Mouse (Mus musculus): ENCODE results near the gene Fnip2. TPM values are rescaled to one million over a fixed set of nuclear protein-coding genes. Genes with fewer than 3 reads are reported as not detected.
"Not testable (repeated sequence)": the region's sequence is repeated elsewhere in the genome, so short reads cannot be mapped to it uniquely, and the experiment has no call there.

The Fnip2 gene
- polyA plus RNA-seq, 1 experiment from 2014 or later, result 9.7 TPM

DNA sequence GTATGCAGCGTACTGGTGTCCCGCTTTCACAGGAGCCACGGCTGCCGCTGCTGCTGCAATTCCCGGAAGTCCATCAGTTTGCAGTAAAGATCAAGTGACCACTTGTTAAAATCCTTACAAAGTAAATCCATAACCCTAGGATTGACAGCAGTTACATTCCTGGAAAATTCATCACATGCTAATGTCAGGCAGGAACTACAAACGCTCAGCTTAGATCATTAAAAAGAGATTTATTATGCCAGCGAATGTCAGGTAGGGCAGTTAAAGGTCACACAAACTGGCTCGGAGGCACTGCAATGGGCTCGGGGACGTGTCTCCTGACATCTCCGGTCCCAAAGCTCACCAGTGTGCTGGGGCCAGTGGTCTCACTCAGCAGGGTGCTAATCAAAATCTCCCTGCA, 111.8 kb downstream of the Fnip2 start:
- H3K4me3 ChIP-seq (ENCODE audit: low read depth, low read length), result no peak overlapping the region
- H3K36me3 ChIP-seq (ENCODE audit: control insufficient read depth, insufficient read depth, low read length), result peaks cover 5% of the 10 kb centered on the region; the same call in 1 of the 2 replicates
- H3K9ac ChIP-seq (ENCODE audit: low read depth, low read length), result no peak overlapping the region
- WGBS, result 75% methylated on average over 11 of the region's 11 CpGs
- H3K4me1 ChIP-seq (replicated peaks; ENCODE audit: control insufficient read depth, insufficient read depth, low read length), result no peaks in the 10 kb centered on the region
- ATAC-seq (replicated peaks; ENCODE audit: low FRiP score), result no peak
- no peak overlapping the region for H3K4me2 ChIP-seq
- no peak for DNase-seq (ENCODE audit: low spot score)
- H3K27me3 ChIP-seq (replicated peaks; ENCODE audit: control insufficient read depth, insufficient read depth, low read length), result no peaks in the 10 kb centered on the region
- H3K9me3 ChIP-seq (ENCODE audit: control insufficient read depth, low read length), result no peaks in the 10 kb centered on the region
- no peak overlapping the region for H3K27ac ChIP-seq (ENCODE audit: low read depth, low read length)

DNA sequence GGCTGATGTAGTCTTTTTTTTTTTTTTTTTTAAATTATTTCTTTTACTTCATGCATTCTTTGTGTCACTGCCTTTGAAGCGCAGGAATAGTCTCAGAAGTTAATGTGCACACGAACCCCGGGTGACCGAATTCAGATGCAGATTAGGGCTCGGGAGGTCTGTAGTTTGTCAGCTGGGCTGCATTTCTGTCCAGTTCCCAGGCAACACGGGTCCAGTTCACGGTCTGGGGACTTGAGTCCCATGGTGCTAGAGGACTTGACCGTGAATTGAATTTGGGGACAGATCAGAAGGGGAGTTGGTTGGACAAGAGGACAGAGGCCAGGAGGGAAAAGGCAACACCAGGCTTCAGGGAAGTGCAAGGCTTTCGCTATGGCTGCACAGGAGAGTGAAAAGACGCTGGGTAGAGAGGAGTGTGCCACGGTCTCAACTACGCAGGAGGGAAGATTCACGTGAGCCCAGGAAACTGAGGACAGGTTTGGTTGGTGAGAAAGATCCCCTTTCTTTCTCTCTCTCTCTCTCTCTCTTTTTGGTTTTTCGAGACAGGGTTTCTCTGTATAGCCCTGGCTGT, 114.8 kb downstream of the Fnip2 start:
- Histone ChIP-seq H3K27me3 (replicated peaks; ENCODE audit: control insufficient read depth, insufficient read depth, low read length) (no peaks in the 10 kb centered on the region), H3K4me3 (ENCODE audit: low read depth, low read length) (no peak overlapping the region), H3K9ac (ENCODE audit: low read depth, low read length) (no peak overlapping the region), H3K9me3 (ENCODE audit: control insufficient read depth, low read length) (no peaks in the 10 kb centered on the region), H3K4me2 (no peak overlapping the region), H3K27ac (ENCODE audit: low read depth, low read length) (no peak overlapping the region), H3K36me3 (ENCODE audit: control insufficient read depth, insufficient read depth, low read length) (no peaks in the 10 kb centered on the region; the same call in 1 of the 2 replicates), H3K4me1 (replicated peaks; ENCODE audit: control insufficient read depth, insufficient read depth, low read length) (no peaks in the 10 kb centered on the region)
- no peak for DNase-seq (ENCODE audit: low spot score)
- WGBS, result 86% methylated on average over 14 of the region's 14 CpGs
- no peak for ATAC-seq (replicated peaks; ENCODE audit: low FRiP score)

DNA sequence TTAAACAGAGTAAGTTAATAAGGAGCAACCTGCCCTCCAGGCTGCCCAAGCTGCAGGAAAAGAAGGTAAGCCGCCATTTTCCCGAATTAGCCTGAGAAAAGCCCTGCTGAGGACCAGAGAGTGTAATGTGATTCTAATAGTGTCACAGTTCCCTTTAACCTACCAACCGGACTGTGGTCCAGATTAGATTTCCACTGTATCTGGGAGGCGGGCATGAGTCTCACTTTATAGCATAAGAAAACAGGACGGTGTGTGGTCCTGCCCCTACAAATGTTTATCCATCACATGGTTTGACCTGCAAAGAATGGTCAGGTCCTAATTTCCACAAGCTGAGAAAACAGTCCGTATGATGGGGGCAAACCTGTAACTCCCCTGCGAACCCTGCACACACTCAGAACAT, 118.2 kb downstream of the Fnip2 start:
- H3K9ac ChIP-seq (ENCODE audit: low read depth, low read length), result no peak overlapping the region
- H3K4me1 ChIP-seq (replicated peaks; ENCODE audit: control insufficient read depth, insufficient read depth, low read length), result no peaks in the 10 kb centered on the region
- no peaks in the 10 kb centered on the region for H3K27me3 ChIP-seq (replicated peaks; ENCODE audit: control insufficient read depth, insufficient read depth, low read length)
- ATAC-seq (replicated peaks; ENCODE audit: low FRiP score) (no peak), DNase-seq (ENCODE audit: low spot score) (no peak)
- no peak overlapping the region for H3K4me3 ChIP-seq (ENCODE audit: low read depth, low read length)
- H3K9me3 ChIP-seq (ENCODE audit: control insufficient read depth, low read length), result no peaks in the 10 kb centered on the region
- H3K4me2 ChIP-seq, result no peak overlapping the region
- H3K36me3 ChIP-seq (ENCODE audit: control insufficient read depth, insufficient read depth, low read length), result no peaks in the 10 kb centered on the region
- H3K27ac ChIP-seq (ENCODE audit: low read depth, low read length), result no peak overlapping the region
- WGBS, result 84% methylated on average over 7 of the region's 7 CpGs

DNA sequence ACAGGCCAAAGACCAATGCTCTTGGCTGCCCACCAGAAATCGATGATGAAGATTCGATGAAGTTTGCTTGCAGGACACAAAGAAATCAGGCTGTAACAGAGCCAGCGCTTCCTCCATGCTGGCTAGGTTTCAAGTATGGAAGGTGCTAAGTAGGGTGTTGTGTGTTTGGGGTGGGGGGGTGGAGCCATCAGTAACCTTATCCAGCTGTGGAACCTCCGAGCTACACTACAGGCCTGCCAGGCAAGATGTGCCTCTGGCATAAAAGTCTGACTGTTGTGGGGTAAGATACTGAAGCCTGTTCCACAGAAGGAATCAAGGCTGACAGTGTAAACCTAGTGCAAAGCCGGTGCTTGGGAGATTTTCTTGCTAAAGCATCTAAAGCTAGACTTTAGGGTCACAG, 119.2 kb downstream of the Fnip2 start:
- Histone ChIP-seq H3K4me2 (no peak overlapping the region), H3K27me3 (replicated peaks; ENCODE audit: control insufficient read depth, insufficient read depth, low read length) (no peaks in the 10 kb centered on the region), H3K9me3 (ENCODE audit: control insufficient read depth, low read length) (no peaks in the 10 kb centered on the region), H3K36me3 (ENCODE audit: control insufficient read depth, insufficient read depth, low read length) (no peaks in the 10 kb centered on the region), H3K9ac (ENCODE audit: low read depth, low read length) (no peak overlapping the region), H3K4me3 (ENCODE audit: low read depth, low read length) (no peak overlapping the region), H3K4me1 (replicated peaks; ENCODE audit: control insufficient read depth, insufficient read depth, low read length) (no peaks in the 10 kb centered on the region), H3K27ac (ENCODE audit: low read depth, low read length) (no peak overlapping the region)
- DNase-seq (ENCODE audit: low spot score) (no peak), ATAC-seq (replicated peaks; ENCODE audit: low FRiP score) (no peak)
- WGBS, result 82% methylated on average over 5 of the region's 5 CpGs

DNA sequence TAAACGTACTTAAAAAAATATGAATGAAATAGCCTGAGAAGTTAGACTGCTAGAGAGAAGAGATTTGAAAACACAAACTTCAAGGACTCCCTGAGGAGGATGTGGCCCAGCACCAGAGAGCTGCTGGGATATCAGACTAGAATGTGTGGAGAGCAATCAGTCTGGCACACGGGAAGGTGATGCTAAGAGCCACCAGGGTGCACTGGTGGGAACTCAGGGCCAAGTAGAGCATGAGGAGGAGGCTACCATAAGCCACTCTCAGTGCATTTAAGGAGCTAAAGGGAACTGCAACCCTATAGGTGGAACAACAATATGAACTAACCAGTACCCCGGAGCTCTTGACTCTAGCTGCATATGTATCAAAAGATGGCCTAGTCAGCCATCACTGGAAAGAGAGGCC, 120.9 kb downstream of the Fnip2 start:
- DNase-seq (ENCODE audit: low spot score), result not testable (repeated sequence)

DNA sequence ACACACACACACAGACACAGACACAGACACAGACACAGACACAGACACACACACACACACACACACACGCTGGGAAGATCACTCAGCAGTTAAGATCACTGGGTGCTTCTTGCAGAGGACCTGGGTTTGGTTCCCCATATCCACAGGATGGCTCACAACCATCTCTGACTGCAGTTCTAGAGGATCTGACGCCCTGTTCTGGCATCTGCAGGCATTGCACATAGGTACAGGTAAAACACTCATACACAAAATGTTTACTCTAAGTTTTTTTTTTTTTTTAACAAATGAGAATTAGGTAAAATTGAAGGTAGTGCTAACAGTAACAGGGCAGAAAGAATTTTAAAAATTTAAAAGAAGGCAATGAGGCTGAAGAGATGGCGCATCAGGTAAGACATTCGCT, 121.5 kb downstream of the Fnip2 start:
- H3K9ac ChIP-seq (ENCODE audit: low read depth, low read length), result no peak overlapping the region
- H3K27me3 ChIP-seq (replicated peaks; ENCODE audit: control insufficient read depth, insufficient read depth, low read length), result no peaks in the 10 kb centered on the region
- H3K4me1 ChIP-seq (replicated peaks; ENCODE audit: control insufficient read depth, insufficient read depth, low read length), result no peaks in the 10 kb centered on the region
- no peaks in the 10 kb centered on the region for H3K9me3 ChIP-seq (ENCODE audit: control insufficient read depth, low read length)
- H3K4me3 ChIP-seq (ENCODE audit: low read depth, low read length), result no peak overlapping the region
- no peak for DNase-seq (ENCODE audit: low spot score)
- H3K27ac ChIP-seq (ENCODE audit: low read depth, low read length), result no peak overlapping the region
- WGBS, result 77% methylated on average over 4 of the region's 4 CpGs
- no peaks in the 10 kb centered on the region for H3K36me3 ChIP-seq (ENCODE audit: control insufficient read depth, insufficient read depth, low read length)
- no peak for ATAC-seq (replicated peaks; ENCODE audit: low FRiP score)
- H3K4me2 ChIP-seq, result no peak overlapping the region

More for the DNA sequence above, 120.9 kb downstream of the Fnip2 start:
- not testable (repeated sequence) for H3K27me3 ChIP-seq (replicated peaks; ENCODE audit: control insufficient read depth, insufficient read depth, low read length); ATAC-seq (replicated peaks; ENCODE audit: low FRiP score); H3K27ac ChIP-seq (ENCODE audit: low read depth, low read length); H3K9ac ChIP-seq (ENCODE audit: low read depth, low read length); H3K4me3 ChIP-seq (ENCODE audit: low read depth, low read length); H3K4me2 ChIP-seq; H3K4me1 ChIP-seq (replicated peaks; ENCODE audit: control insufficient read depth, insufficient read depth, low read length); H3K36me3 ChIP-seq (ENCODE audit: control insufficient read depth, insufficient read depth, low read length); H3K9me3 ChIP-seq (ENCODE audit: control insufficient read depth, low read length)
- WGBS, result 78% methylated on average over 3 of the region's 3 CpGs

DNA sequence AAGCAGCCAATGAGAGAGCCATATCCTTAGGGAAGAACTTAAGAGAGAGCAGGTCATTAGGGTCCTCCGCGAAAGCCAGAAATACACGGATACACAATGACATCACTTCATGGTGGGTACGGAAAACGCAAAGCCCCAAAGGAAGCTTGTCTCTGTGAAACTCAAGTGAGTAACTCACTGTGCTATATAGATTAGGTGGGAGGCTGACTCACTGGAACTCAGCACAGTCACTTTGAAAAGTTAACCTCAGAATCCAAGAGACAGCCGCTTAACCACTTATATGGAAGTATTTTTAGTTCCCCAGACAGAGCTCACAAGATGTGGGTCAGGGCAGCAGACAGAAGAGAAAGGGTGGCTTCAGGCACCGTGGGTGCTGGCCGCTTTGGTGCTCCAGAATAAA, 122.6 kb downstream of the Fnip2 start:
- Histone ChIP-seq H3K27me3 (replicated peaks; ENCODE audit: control insufficient read depth, insufficient read depth, low read length) (no peaks in the 10 kb centered on the region), H3K9ac (ENCODE audit: low read depth, low read length) (no peak overlapping the region), H3K4me3 (ENCODE audit: low read depth, low read length) (no peak overlapping the region), H3K9me3 (ENCODE audit: control insufficient read depth, low read length) (no peaks in the 10 kb centered on the region), H3K4me1 (replicated peaks; ENCODE audit: control insufficient read depth, insufficient read depth, low read length) (no peaks in the 10 kb centered on the region), H3K27ac (ENCODE audit: low read depth, low read length) (no peak overlapping the region), H3K4me2 (no peak overlapping the region), H3K36me3 (ENCODE audit: control insufficient read depth, insufficient read depth, low read length) (no peaks in the 10 kb centered on the region)
- 76% methylated on average over 8 of the region's 8 CpGs for WGBS
- no peak for DNase-seq (ENCODE audit: low spot score)
- no peak for ATAC-seq (replicated peaks; ENCODE audit: low FRiP score)

DNA sequence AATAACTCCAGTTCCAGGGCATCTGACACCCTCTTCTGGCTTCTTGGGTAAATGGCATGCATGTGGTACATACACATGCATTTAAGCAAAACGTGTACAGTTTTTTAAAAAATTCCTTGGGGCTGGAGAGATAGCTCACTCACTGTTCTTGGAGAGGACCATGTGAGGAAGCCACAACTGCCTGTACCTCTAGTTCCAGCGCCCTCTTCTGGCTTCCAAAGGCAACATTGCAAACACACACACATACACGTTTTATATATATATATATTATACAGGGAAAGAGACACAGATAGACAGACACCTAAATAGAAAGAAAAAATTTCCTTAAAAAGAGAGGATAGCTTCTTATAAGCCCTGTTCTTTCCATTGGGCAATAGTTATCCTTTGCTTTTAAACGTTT, 123.7 kb downstream of the Fnip2 start:
- no peak overlapping the region for H3K4me2 ChIP-seq
- no peaks in the 10 kb centered on the region for H3K36me3 ChIP-seq (ENCODE audit: control insufficient read depth, insufficient read depth, low read length)
- no peak overlapping the region for H3K4me3 ChIP-seq (ENCODE audit: low read depth, low read length)
- H3K27me3 ChIP-seq (replicated peaks; ENCODE audit: control insufficient read depth, insufficient read depth, low read length), result no peaks in the 10 kb centered on the region
- ATAC-seq (replicated peaks; ENCODE audit: low FRiP score), result no peak
- H3K27ac ChIP-seq (ENCODE audit: low read depth, low read length), result no peak overlapping the region
- 56% methylated on average over 4 of the region's 4 CpGs for WGBS
- no peaks in the 10 kb centered on the region for H3K9me3 ChIP-seq (ENCODE audit: control insufficient read depth, low read length)
- DNase-seq (ENCODE audit: low spot score), result no peak
- H3K9ac ChIP-seq (ENCODE audit: low read depth, low read length), result no peak overlapping the region
- H3K4me1 ChIP-seq (replicated peaks; ENCODE audit: control insufficient read depth, insufficient read depth, low read length), result no peaks in the 10 kb centered on the region

DNA sequence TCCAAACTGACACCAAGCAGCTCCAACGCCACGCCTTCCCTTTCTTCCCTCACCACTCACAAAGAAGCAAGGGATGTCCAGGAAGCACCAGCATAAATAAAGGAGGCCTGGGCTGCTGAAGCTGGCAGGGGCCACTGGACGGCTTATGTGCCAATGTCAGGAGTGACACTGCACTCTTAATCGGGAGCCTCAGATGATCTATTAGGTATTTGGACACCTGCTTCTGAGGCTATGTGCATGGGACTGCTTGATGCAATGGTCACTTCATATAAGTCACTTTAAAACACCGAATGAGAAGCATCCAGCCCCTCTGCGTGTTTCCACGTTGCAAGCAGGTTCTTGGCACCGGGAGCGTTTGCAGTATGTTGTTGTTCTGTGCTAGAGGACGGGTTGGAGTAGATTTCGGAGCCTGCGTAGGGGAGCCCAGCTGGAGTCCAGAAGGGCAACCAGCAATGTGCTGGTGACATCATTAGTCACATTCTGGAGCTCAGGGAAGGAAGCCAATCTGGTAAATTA, 126.6 kb downstream of the Fnip2 start:
- no peak overlapping the region for H3K4me2 ChIP-seq
- H3K9ac ChIP-seq (ENCODE audit: low read depth, low read length), result no peak overlapping the region
- WGBS, result 83% methylated on average over 12 of the region's 12 CpGs
- no peak overlapping the region for H3K4me3 ChIP-seq (ENCODE audit: low read depth, low read length)
- no peaks in the 10 kb centered on the region for H3K27me3 ChIP-seq (replicated peaks; ENCODE audit: control insufficient read depth, insufficient read depth, low read length)
- DNase-seq (ENCODE audit: low spot score) (no peak), ATAC-seq (replicated peaks; ENCODE audit: low FRiP score) (no peak)
- H3K36me3 ChIP-seq (ENCODE audit: control insufficient read depth, insufficient read depth, low read length), result no peaks in the 10 kb centered on the region
- H3K4me1 ChIP-seq (replicated peaks; ENCODE audit: control insufficient read depth, insufficient read depth, low read length), result no peaks in the 10 kb centered on the region
- H3K27ac ChIP-seq (ENCODE audit: low read depth, low read length), result no peak overlapping the region
- H3K9me3 ChIP-seq (ENCODE audit: control insufficient read depth, low read length), result no peaks in the 10 kb centered on the region
